In the genomic region with DNA sequence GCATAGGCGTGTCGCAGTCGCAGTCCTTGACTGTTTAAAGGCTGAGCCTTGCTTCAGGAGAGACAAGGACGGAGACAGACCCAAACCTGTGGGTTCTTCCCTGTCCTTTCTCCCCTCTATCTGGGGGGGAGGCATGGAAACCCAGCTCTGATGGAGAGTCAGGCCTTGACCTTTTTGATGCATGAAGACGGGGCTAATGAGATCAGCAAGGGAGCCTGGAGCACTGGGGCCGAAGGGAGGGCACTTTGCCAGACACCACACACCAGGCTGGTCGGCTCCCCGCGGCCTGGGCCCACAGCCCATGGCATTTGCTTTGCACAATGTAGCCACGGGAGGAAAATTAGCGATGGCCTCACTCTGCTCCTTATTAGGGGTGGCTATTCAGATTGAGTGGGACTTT, we compare ENCODE assay signal across 16 mouse cellular contexts. TPM values are rescaled to one million over a fixed set of nuclear protein-coding genes. Genes with fewer than 3 reads are reported as not detected.
A peak's percentile ranks its signal among the peaks of the same experiment; 100 is the strongest.
DNase-seq lines count a peak whose midpoint lies in the region; ATAC-seq and TF ChIP-seq lines count a peak whose summit lies in the region.
"Had no signal": no experiment of that assay in that cellular context is flagged by ENCODE, and none has a peak within 500 bp of the region (broad histone marks: within the 10 kb centered on the region; RNA-seq: fewer than 3 reads in every experiment).

No protein-coding gene starts in this region.

- DNase-seq in hindbrain, postnatal 0 days (ENCODE audit: low spot score), result peak; percentile 13
- peak; percentile 32 for DNase-seq in MN1 (ENCODE audit: low spot score)
- peak; percentile 80 for DNase-seq in NIH3T3 (ENCODE audit: low read depth)
- DNase-seq in brain, embryonic 14.5 days (ENCODE audit: low read depth), result peak; percentile 49
- DNase-seq in thymus, adult 18-20 months, result no peak
- no peak for DNase-seq in thymus, postnatal 0 days (ENCODE audit: low spot score)
- DNase-seq: cerebellum, adult 2 months; gastrocnemius, postnatal 25 days; kidney, postnatal 14 days; lung, postnatal 14 days had no signal

- no peaks in the 10 kb centered on the region for H3K27me3 ChIP-seq in hindbrain, postnatal 0 days (ENCODE audit: insufficient read depth, low read length)
- H3K27me3 ChIP-seq in hindbrain, embryonic 13.5 days, result no peaks in the 10 kb centered on the region
- H3K27me3 ChIP-seq: embryonic facial prominence, embryonic 12.5 days; heart, embryonic 13.5 days; midbrain, embryonic 12.5 days had no signal

- no peak for TF ChIP-seq CTCF in hindbrain, postnatal 0 days (IDR thresholded peaks at IDR 0.05; ENCODE audit: low read depth)
- no peak for TF ChIP-seq CTCF in brain, embryonic 14.5 days (IDR thresholded peaks at IDR 0.05; ENCODE audit: borderline replicate concordance, extremely low read depth, insufficient read depth, insufficient read length)

- no peak overlapping the region for H3K27ac ChIP-seq in hindbrain, postnatal 0 days
- no peak overlapping the region for H3K27ac ChIP-seq in hindbrain, embryonic 13.5 days
- H3K27ac ChIP-seq: embryonic facial prominence, embryonic 12.5 days; heart, embryonic 13.5 days; liver, embryonic 14.5 days; midbrain, embryonic 12.5 days had no signal

- no peak for TF ChIP-seq POLR2A in brain, embryonic 14.5 days (IDR thresholded peaks at IDR 0.05; ENCODE audit: borderline replicate concordance, extremely low read depth, insufficient read depth, insufficient read length, poor library complexity, severe bottlenecking)

- 49% methylated on average over 11 of the region's 11 CpGs for WGBS in hindbrain, postnatal 0 days
- 70% methylated on average over 11 of the region's 11 CpGs for WGBS in hindbrain, embryonic 13.5 days

- no peak overlapping the region for H3K4me3 ChIP-seq in hindbrain, postnatal 0 days (ENCODE audit: low read length)
- no peak overlapping the region for H3K4me3 ChIP-seq in hindbrain, embryonic 13.5 days
- H3K4me3 ChIP-seq: embryonic facial prominence, embryonic 12.5 days; heart, embryonic 13.5 days; midbrain, embryonic 12.5 days had no signal

- no peaks in the 10 kb centered on the region for H3K4me1 ChIP-seq in hindbrain, postnatal 0 days (ENCODE audit: insufficient read depth, low read length)
- peaks cover 8% of the 10 kb centered on the region for H3K4me1 ChIP-seq in hindbrain, embryonic 13.5 days (replicated peaks)

- no peak overlapping the region for H3K4me2 ChIP-seq in hindbrain, postnatal 0 days (ENCODE audit: low read depth, low read length)
- no peak overlapping the region for H3K4me2 ChIP-seq in hindbrain, embryonic 13.5 days
- H3K4me2 ChIP-seq: embryonic facial prominence, embryonic 12.5 days; heart, embryonic 13.5 days; midbrain, embryonic 12.5 days had no signal

- H3K9ac ChIP-seq in hindbrain, postnatal 0 days (replicated peaks; ENCODE audit: low read length), result no peak overlapping the region
- no peak overlapping the region for H3K9ac ChIP-seq in hindbrain, embryonic 13.5 days
- H3K9ac ChIP-seq: embryonic facial prominence, embryonic 12.5 days; heart, embryonic 13.5 days; liver, embryonic 14.5 days; midbrain, embryonic 12.5 days had no signal

- no peaks in the 10 kb centered on the region for H3K9me3 ChIP-seq in hindbrain, postnatal 0 days (ENCODE audit: low read length)
- H3K9me3 ChIP-seq in hindbrain, embryonic 13.5 days, result no peaks in the 10 kb centered on the region
- H3K9me3 ChIP-seq: embryonic facial prominence, embryonic 12.5 days; heart, embryonic 13.5 days; midbrain, embryonic 12.5 days had no signal

- no peak for ATAC-seq in hindbrain, postnatal 0 days
- ATAC-seq in hindbrain, embryonic 13.5 days (ENCODE audit: low FRiP score), result no peak
- ATAC-seq: intestine, postnatal 0 days had no signal

- no peaks in the 10 kb centered on the region for H3K36me3 ChIP-seq in hindbrain, postnatal 0 days (ENCODE audit: insufficient read depth, low read length)
- no peaks in the 10 kb centered on the region for H3K36me3 ChIP-seq in hindbrain, embryonic 13.5 days
- H3K36me3 ChIP-seq: embryonic facial prominence, embryonic 12.5 days; heart, embryonic 13.5 days; midbrain, embryonic 12.5 days had no signal

RNA-seq across cellular contexts. Expression of gene Rab6b, which starts 56.5 kb away (rescaled TPM):
- total RNA-seq in hindbrain, postnatal 0 days (2014; rRNA removed), result 210 and 223 TPM in 2 replicates
- polyA plus RNA-seq in hindbrain, postnatal 0 days (2015; fragmentation: Nextera tagmentation; extraction: Ambion mirVana), result 139 and 155 TPM in 2 replicates
- 80.2 and 83.1 TPM in 2 replicates for polyA plus RNA-seq in hindbrain, embryonic 13.5 days (2015; fragmentation: Nextera tagmentation; extraction: Ambion mirVana)
- polyA plus RNA-seq in brain, embryonic 14.5 days (2012; rRNA removed), result 54.5 and 125 TPM in 2 replicates
- 4.3 and 5.3 TPM in 2 replicates for polyA plus RNA-seq in thymus, postnatal 0 days (2015; fragmentation: Nextera tagmentation; extraction: Ambion mirVana)

Comparison
In these comparisons a context has a peak if more than half of its experiments do, and no peak if none do; other contexts are left out.
1. DNase-seq: peak in hindbrain, postnatal 0 days (single experiment), MN1 (single experiment), NIH3T3 (single experiment) and brain, embryonic 14.5 days (single experiment); none in thymus, adult 18-20 months (0 of 2) and thymus, postnatal 0 days (single experiment).